Mouse (Mus musculus) megakaryocyte, embryonic 14.5 days (primary cell): ENCODE measurements around the gene Ehbp1. TPM values are rescaled to one million over a fixed set of nuclear protein-coding genes. Genes with fewer than 3 reads are reported as not detected.

Source experiments
- H3K27me3 ChIP-seq: replicated peaks from 2 replicates; pipeline ENCODE3; 2012; ENCODE audit warnings: inconsistent platforms
- H3K36me3 ChIP-seq: replicated peaks from 2 replicates; pipeline ENCODE3; 2012; ENCODE audit warnings: low read length, inconsistent platforms, mixed read lengths
- H3K4me1 ChIP-seq: 2 replicates; pipeline ENCODE4 v1.6.1; 2012; ENCODE audit warnings: inconsistent platforms
- H3K4me3 ChIP-seq: replicated peaks from 2 replicates; pipeline ENCODE3; 2012; ENCODE audit warnings: moderate library complexity, mild to moderate bottlenecking, inconsistent platforms
- H3K9me3 ChIP-seq: 2 replicates; pipeline ENCODE4 v1.6.1; 2012; ENCODE audit warnings: inconsistent platforms
- FLI1 ChIP-seq: IDR thresholded peaks from 2 replicates; pipeline ENCODE4 v1.6.1; 2012; ENCODE audit warnings: low read length, inconsistent platforms, mixed read lengths
- GATA1 ChIP-seq: IDR thresholded peaks from 3 replicates; pipeline ENCODE4 v1.6.1; 2012; ENCODE audit warnings: mixed read lengths, low read length, inconsistent platforms, borderline replicate concordance
- polyA plus RNA-seq: library from polyadenylated mRNA; stranded (reverse); fragments of >175 nt; gene quantifications from 2 replicates; pipeline ENCODE4 v1.2.3, GENCODE M21; 2012; ENCODE audit warnings: low replicate concordance; ENCODE audit not compliant: insufficient read depth

Ehbp1 gene
- polyA plus RNA-seq, 1 experiment = 0.10 TPM

GRCm38 (mm10) chr11:21992761-21993596 is 349.1 kb downstream of the Ehbp1 start:
- no peaks in the 10 kb centered on the region for H3K36me3 ChIP-seq

GRCm38 (mm10) chr11:21988398-21988946 is 353.6 kb downstream of the Ehbp1 start:
- TF ChIP-seq GATA1 = no peak
- Histone ChIP-seq H3K36me3 (no peaks in the 10 kb centered on the region), H3K4me1 (peaks cover 9% of the 10 kb centered on the region), H3K4me3 (no peak overlapping the region), H3K27me3 (peaks cover 51% of the 10 kb centered on the region), H3K9me3 (peaks cover 10% of the 10 kb centered on the region)

More at GRCm38 (mm10) chr11:21992761-21993596, 349.1 kb downstream of the Ehbp1 start:
- no peak for TF ChIP-seq GATA1
- TF ChIP-seq FLI1 = no peak
- H3K4me3 ChIP-seq = no peak overlapping the region
- H3K9me3 ChIP-seq = peaks cover 18% of the 10 kb centered on the region
- peaks cover 46% of the 10 kb centered on the region for H3K4me1 ChIP-seq
- peaks cover 79% of the 10 kb centered on the region for H3K27me3 ChIP-seq

- no peak for TF ChIP-seq FLI1
- no peak for TF ChIP-seq GATA1
- H3K27me3 ChIP-seq = peaks cover 37% of the 10 kb centered on the region
Observed at GRCm38 (mm10) chr11:21985118-21985517, 357.0 kb downstream of the Ehbp1 start.

GRCm38 (mm10) chr11:21974005-21974531 is 368.0 kb downstream of the Ehbp1 start:
- H3K27me3 ChIP-seq = no peaks in the 10 kb centered on the region
- no peaks in the 10 kb centered on the region for H3K36me3 ChIP-seq
- no peak for TF ChIP-seq FLI1
- no peak overlapping the region for H3K4me3 ChIP-seq
- H3K9me3 ChIP-seq = peaks cover 8% of the 10 kb centered on the region; the same call in 1 of the 2 replicates
- no peaks in the 10 kb centered on the region for H3K4me1 ChIP-seq

More at GRCm38 (mm10) chr11:21985118-21985517, 357.0 kb downstream of the Ehbp1 start:
- Histone ChIP-seq H3K36me3 (no peaks in the 10 kb centered on the region), H3K4me1 (no peaks in the 10 kb centered on the region), H3K9me3 (no peaks in the 10 kb centered on the region), H3K4me3 (no peak overlapping the region)

- no peaks in the 10 kb centered on the region for H3K27me3 ChIP-seq
- no peaks in the 10 kb centered on the region for H3K4me1 ChIP-seq
- H3K9me3 ChIP-seq = peaks cover 8% of the 10 kb centered on the region; the same call in 1 of the 2 replicates
- no peak for TF ChIP-seq FLI1
- no peak for TF ChIP-seq GATA1
- H3K4me3 ChIP-seq = no peak overlapping the region
- H3K36me3 ChIP-seq = no peaks in the 10 kb centered on the region
Observed at GRCm38 (mm10) chr11:21973597-21973996, 368.5 kb downstream of the Ehbp1 start.

GRCm38 (mm10) chr11:21968922-21969321 is 373.2 kb downstream of the Ehbp1 start:
- no peaks in the 10 kb centered on the region for H3K36me3 ChIP-seq
- H3K9me3 ChIP-seq = no peaks in the 10 kb centered on the region
- no peak overlapping the region for H3K4me3 ChIP-seq
- TF ChIP-seq GATA1 (no peak), FLI1 (no peak)
- no peaks in the 10 kb centered on the region for H3K27me3 ChIP-seq
- H3K4me1 ChIP-seq = no peaks in the 10 kb centered on the region

Other genes with a start within 250 kb of the Ehbp1 start
- 0.31 TPM in 1 of 2 replicates, not detected in the other for gene Tmem17, start 169.8 kb upstream of the Ehbp1 start, polyA plus RNA-seq